Mouse (Mus musculus) adrenal gland, adult (tissue): ENCODE data around the gene Ugt1a1.
A peak's percentile ranks its signal among the peaks of the same experiment; 100 is the strongest.

Experiments used
- DNase-seq, 2 experiments: peaks; one replicate each; pipeline ENCODE4 v3.0.0; 2022 to 2023; ENCODE audit warnings: low spot score in 1 of 2; ENCODE audit not compliant: inconsistent age in 2 of 2

Gene Ugt1a1

DNA sequence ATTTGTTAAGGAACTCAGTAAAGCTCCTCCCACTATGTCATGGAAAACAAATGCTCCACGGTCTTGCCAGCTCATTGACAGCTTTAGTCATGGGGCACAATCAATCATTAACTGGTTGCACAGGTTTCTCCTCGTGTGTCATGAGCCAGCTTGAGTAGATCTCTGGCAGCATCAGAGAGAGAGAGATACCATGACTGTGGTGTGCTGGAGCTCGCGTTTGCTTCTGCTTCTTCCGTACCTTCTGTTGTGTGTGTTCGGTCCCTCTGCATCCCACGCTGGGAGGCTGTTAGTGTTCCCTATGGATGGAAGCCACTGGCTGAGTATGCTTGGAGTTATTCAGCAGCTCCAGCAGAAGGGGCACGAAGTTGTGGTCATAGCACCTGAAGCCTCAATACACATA is at the start of gene Ugt1a1:
Ugt1a1 (plus strand) TSS at position 148 of the 400 bp plus-strand sequence.
- DNase-seq, result no peak

DNA sequence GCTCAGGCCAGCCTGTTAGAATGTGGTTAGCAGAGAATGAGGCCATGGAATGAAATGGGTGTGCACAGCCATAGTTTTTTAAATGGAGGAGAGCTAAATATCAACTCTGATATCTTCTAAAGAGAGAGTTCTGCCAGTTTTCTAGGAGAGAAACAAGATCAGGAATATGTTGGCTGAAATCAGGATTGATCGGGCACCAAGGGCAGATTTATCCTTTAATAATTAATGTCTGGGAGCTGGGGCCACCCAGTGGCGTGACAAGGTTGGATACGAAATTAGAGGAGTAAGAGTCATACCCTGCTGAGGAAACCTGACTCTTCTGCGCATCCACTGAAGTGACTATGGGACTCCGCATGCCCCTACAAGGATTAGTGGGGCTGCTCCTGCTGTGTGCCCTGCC is 46.0 kb upstream of the Ugt1a1 start, which contains the start of gene Ugt1a5:
Ugt1a5 (plus strand) TSS at position 302 of the 400 bp plus-strand sequence.
- DNase-seq, result no peak

DNA sequence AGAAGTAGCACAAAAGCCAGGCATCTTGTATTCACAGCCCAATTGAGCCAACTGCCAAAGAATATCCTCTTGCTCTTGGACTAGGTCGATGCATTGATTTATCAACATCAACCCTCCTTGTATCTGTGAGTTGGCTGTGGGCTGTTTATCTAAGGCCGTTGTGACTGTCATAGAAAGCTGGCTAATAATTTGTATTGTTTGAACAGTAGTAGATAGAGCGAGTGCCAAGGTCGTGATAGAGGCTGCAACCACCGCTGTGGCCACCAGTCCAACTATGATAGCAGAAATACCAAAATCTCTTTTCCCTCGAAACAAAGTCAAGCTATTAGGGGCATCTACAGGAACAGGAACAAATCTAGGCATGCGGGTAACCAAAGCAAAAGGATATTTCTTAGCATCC is 39.6 kb upstream of the Ugt1a1 start:
- DNase-seq, result peak in 1 of 2 experiments; percentile 32

DNA sequence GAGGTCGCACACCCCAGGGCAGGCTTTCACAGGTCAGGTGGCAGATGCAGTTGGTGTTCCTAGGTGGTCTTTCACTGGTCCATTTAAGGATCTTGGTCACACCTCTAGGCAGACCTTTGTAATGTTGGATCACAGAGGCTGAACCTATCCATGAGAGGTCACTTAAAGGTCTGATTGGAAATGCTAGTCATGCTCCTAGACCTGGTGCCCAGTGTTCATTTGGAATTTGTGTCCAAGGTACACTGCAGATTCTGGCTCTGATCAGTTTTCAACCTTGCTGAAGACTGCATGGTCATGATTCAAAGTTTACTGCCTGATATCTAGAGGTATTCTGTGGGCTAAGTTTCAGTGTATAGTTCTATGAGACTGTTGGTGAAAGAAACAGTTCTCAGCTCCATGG is 32.1 kb upstream of the Ugt1a1 start:
- no peak for DNase-seq

DNA sequence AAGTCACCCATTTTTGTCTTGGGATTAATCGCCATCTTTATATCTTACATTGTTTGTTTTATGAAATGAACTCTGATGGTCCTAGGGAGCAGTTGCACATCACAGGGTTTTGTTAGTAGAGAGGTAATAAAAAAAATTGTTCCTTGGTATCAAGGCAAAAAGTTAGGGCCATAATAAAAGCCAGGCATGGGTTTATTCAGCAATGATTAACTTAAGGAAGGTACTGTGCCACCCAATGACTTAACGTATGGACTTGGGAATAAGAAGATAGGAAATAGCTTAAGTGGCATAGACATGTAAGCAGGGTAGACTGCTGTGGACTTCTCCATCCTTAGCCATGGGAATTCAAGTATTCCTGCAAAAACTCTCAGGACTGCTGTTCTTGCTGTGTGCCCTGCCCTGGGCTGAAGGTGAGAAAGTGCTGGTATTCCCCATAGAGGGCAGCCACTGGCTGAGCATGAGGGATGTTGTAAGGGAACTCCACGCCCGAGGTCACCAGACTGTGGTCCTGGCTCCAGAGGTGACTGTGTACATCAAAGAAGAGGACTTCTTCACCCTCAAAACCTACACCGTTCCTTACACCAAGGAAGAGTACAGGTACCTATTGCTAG is 25.3 kb upstream of the Ugt1a1 start:
- no peak for DNase-seq

DNA sequence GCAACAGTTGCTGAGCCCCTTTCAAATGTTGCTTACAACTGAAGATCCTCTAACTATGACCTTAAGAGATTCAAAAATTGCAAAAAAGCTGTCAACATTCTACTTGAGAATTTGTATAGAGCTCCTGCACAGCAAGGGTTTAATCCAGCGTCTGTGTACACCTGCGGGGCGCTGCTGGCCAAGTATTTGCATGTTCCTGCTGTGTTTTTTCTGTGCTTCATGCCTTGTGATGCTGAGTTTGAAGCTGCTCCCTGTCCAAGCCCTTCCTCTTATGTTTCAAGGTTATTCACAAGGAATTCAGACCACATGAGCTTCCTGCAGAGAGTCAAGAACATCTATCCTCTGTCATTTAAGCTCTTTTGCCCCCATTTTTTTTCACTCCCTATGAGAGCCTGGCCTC is 19.6 kb upstream of the Ugt1a1 start:
- DNase-seq, result no peak

DNA sequence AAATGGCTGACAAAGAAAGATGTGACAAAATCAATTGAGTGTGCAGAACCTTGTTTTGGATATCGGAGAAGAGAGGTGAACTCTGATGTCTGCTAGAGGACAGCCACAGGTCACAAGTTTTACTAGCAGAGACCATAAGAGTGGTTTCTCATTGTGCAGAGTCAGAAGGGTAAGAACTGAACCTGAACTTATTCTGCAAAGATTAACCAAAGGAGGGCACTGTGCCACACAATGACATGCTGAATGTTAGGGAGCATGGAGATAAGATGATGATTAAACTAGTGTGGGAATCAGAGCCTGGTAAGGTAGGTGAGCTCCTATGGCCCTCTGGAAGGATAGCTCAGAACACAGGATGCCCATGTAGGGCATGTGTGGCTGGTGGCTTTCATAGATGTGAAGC is 16.1 kb upstream of the Ugt1a1 start:
- peak in 1 of 2 experiments; percentile 65 for DNase-seq

DNA sequence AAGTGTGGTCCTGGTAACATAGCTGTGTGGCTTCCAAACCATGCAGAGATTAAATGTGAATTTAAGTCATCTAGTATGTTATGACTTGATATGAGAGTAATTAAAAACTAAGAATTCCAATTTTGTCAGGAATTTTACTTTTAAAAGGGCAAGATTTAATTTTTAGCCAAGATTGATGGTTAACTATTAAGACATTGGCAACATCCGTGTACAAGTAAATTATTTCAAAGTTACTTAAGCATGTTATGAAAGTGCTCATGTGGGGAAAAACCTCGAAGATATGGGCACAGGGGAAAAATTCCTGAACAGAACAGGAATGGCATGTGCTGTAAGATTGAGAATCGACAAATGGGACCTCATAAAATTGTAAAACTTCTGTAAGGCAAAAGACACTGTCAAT is 14.3 kb upstream of the Ugt1a1 start:
- DNase-seq, result no peak

DNA sequence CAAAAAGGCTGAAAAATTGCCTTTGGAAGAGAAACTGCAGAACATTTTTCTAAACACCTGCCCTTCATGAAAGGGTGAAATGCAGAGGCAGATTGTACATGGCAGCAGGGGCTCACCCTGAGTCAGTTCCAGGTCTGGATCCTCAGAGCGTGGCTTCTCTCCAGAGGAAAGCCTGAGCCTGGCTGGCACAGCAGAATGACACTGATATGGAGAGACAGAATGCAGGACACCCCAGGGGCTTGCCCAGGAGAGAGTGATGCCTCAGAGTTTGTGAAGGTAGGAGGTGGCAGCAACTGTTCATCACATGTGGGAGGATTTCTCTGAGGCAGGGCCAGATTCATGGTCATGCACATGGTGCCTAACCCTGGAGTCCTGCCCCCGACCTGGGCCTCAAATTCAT is 11.8 kb upstream of the Ugt1a1 start:
- DNase-seq, result no peak

DNA sequence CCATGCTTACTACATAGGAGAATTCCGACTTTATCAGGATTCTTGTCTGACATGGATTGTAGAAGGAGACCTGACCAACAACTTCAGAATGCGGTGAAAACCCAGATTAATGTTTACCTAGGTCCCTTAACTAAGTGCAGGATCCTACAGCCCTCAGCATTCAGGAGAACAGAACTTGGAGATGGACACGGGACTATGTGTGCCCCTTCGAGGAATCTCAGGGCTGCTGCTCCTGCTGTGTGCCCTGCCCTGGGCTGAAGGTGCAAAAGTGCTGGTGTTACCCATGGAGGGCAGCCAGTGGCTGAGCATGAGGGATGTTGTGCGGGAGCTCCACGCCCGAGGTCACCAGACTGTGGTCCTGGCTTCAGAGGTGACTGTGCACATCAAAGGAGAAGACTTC is 11.3 kb upstream of the Ugt1a1 start, which contains the start of gene Ugt1a2:
Ugt1a2 (plus strand) TSS at position 146 of the 400 bp plus-strand sequence.
- DNase-seq, result no peak

DNA sequence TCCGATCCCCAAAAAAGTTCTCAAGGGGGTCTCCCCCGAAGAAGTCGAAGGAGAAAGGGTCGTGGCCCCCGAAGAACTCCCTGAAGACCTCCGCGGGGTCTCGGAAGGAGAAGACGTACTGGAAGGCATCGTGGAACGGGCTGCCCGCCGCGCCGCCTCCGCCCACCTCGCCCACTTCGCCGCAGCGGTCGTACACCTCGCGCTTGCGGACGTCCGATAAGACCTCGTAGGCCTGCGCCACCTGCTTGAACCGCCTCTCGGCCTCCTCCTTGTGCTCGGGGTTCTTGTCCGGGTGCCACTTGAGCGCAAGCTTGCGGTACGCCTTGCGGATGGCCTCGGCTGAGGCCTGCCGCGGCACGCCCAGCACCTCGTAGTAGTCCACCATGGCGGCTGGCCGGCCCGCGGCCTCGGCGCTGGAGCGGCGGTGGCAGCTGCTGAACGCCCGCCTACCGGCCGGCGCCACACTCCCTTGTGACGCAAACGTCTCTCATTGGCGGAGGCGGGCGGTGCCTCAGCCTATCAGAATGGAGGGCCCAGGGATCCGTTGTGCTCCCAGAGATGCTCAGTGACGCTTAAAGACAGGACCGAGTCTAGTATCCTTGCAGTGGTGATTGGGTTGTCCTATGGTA is 6.4 kb upstream of the Ugt1a1 start, which contains the start of gene Dnajb3:
Dnajb3 (minus strand) TSS at position 489 of the 629 bp plus-strand sequence.
- DNase-seq, result peak; percentile 80 to 89

DNA sequence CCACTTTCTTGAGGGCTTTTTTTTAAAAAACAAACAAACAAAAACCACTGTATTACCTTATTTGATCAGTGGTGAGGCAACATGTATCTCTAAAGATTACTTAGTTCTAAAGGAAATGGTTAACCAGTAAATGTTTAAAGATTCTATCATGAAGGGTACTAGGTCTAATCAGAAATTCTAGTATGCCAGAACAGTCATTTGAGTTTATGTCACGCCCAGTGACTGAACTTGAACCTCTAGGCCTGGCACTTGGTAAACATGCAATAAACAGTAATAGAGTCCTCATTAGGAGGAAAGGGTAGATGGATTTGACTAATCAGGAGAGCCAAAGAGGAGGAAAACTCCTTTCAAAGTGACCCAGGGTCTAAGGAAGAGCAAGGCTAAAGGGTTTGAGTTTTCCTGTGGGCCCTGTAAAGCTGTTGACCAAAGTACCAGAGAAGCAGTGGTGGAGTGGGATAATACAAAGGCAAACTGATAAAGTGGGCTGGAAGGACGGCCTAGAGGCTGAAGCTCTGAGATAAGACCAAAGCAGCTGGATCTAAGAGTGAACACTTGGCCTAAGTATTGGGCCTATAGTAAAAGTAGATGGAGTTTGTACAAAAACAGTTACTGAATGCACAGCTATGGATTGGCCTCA is 4.8 kb upstream of the Ugt1a1 start:
- no peak for DNase-seq

DNA sequence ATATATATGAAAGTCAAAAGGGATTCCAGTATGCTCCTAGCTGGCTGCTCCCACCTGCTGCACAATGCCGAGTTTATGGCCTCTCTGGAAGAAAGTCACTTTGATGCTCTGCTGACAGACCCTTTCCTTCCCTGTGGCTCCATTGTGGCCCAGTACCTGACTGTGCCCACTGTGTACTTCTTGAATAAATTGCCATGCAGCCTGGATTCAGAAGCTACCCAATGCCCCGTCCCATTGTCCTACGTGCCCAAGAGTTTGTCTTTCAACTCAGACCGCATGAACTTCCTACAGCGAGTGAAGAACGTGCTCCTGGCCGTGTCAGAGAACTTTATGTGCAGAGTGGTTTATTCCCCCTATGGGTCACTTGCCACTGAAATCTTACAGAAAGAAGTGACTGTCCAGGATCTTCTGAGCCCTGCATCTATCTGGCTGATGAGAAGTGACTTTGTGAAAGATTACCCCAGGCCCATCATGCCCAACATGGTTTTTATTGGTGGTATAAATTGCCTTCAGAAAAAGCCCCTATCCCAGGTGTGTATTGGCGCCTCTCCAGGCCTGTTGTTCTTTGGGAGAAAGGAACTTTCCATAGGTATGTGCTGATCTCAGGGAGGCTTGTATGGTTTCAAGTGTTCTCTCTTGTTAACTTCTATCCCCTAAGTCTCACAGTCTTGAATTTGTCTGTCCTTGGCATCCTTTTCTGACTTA is 734 bp downstream of the Ugt1a1 start:
- DNase-seq, result peak in 1 of 2 experiments; percentile 45

DNA sequence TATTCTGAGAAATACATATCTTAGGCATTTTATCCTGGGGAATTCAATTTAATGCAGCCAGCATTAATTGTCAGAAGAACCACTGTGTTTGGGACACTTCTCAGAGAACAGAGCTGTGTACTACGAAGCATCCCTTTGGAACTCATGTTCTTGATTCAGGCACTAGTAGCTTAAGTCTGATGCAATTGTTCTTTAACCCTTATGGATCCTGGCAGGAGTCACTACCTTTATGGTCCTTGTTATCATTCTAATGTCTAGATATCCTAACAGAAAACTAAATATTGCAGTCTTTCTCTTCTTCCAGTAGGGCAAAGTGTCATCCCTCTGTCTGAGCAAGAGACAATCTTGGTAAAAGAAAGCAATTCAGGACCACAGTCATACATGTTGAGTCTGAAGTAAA is 1.3 kb downstream of the Ugt1a1 start:
- peak in 1 of 2 experiments; percentile 29 for DNase-seq

DNA sequence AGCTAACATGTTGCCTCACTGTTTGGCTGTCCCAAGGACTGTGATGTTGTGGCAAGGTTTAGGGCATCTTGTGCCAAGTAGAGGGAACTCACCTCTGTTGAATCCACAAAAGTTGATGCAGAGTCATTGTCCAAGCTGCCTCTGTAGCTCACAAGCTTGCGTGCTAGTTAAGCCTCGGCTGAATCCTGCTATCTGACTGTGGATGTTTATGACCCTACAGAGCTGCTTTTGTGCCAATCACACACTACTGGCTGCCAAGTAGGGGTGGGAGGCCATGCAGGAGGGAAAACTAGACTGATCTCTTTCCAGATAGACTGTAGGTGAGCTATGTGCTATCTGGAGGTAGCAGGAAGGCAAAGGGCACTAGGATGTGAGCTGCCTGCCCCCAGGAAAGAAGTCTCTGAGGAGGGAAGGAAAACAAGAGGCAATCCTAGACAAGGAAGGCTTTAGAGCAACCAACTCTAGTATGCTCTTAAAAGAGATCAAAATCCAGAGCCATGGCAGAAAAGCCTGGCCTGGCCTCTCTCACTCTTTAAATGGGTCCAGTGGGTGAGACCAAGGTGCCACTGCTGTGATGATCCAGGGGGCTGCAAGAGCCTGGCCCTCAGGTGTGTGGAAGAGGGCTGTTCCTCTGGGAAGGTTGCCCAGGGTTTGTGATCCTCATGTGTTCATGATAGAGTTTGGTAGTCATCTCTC is 2.2 kb downstream of the Ugt1a1 start:
- DNase-seq, result peak in 1 of 2 experiments; percentile 69

DNA sequence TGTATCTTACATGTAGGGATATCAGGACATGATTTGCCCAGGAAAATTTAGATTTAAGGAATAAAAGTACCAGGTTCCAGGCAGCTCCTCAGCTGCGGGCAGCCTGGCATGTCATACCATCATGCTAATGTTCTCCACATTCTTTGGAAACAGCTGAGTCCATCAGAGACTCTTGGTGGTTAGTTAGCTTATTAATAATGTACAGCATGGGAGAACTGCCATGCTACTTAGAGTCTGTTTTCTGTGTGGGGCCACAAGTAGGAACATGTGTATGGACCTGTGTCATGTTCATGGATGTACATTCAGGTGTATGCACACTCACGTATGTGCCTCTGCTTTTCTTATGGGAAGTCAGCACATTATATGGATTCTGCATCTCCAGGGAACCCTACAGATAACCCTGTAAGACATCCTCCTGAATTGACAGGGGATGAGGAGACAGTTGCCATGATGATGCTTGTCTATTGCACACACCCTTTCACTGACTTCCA is 2.7 kb downstream of the Ugt1a1 start:
- DNase-seq, result peak in 1 of 2 experiments; percentile 42

DNA sequence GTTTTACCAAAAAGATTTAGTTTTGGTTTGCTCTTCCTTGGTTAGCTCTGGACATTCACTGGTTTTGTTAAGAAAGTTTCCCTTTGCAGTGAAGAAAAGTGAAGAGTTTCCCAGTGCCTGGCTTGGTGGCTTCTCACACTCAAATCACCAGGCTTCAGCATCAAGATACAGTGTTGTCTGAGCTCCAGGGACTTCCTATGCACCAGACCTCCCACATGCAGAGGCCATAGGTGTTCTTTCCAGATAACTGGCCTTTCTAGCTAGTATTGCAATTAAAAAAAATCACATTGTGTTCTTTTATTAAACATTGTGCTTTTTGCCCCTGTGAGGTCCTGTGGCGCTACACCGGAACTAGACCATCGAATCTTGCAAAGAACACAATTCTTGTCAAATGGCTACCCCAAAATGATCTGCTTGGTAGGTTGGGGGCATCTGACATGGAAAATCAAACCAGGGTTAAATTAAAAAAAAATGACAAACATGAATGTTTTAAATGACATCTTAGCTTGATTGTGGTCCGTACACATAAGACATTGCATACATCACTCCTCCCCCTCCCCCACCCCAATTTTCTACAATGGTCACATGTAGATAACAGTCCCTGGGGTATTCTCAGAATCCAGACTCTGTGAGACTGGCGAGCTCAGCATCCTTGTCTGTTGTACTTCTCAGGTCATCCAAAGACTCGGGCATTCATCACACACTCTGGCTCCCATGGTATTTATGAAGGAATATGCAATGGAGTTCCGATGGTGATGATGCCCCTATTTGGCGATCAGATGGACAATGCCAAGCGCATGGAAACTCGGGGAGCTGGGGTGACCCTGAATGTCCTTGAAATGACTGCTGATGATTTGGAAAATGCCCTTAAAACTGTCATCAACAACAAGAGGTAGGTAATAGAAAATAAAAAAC is 4.0 kb downstream of the Ugt1a1 start:
- peak in 1 of 2 experiments; percentile 34 for DNase-seq

DNA sequence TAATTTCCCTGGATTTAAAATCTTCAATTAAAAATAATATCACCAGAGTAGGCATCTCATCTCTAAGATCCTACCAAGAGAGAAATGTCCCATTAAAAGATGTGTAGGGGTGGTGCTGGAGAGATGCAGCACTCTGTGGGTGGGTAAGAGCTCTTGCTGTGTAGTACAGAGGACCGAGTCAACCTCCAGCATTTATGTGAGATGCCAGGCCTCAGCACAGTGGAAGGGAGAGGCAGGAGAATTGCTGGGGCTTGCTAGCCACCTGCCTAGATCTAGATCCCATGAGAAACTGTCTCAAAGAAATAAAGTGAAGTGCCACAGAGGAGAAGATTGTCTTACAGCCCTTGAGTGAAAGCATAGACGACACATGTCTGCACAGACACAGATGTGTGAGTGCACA is 4.8 kb downstream of the Ugt1a1 start:
- DNase-seq, result no peak

DNA sequence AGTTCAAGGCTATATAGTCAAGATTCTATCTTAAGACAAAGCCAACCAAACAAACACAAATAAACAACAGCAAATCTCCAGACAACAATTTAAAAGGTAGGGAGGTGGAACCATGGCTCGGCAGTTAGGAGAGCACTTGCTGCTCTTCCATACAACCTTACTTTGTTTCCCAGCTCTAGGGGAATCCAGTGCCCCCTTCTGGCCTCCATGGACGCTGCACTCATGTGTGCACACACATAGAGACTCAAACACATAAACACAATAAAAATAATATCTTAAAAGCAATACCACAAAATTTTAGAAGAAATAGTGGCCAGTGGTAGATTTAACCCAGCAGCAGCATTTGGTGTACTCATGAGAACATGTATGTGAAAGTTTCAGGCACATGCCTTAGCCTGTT is 5.4 kb downstream of the Ugt1a1 start:
- peak in 1 of 2 experiments; percentile 41 for DNase-seq

DNA sequence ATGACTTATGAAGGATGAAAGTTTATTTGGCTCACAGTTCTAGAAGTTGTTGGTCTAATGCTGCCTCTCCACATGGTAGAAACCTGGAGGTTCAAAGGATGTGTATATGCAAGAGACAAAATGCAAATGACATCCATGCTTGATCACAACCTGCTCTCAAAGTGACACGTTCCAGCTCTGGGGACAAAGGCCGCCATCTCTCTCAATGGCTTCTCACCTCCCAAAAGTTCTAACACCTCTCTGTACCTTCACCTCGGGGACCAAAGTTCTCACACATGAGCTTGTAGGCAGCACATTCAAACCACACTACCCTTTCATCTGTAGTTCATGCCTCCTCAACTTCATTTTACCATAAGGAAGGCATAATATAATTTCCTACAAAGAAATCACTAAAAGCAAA is 5.8 kb downstream of the Ugt1a1 start:
- DNase-seq, result peak in 1 of 2 experiments; percentile 31
